Mouse (Mus musculus): ENCODE measurements around the gene Gm5148.
A peak's percentile ranks its signal among the peaks of the same experiment; 100 is the strongest.

Gene Gm5148

GRCm38 (mm10) chr3:37738171-37738950, 14.1 kb upstream of the Gm5148 start:
- no peak for DNase-seq (ENCODE audit: low spot score in 2 of 2)

GRCm38 (mm10) chr3:37737407-37737806, 13.1 kb upstream of the Gm5148 start:
- DNase-seq (ENCODE audit: low spot score in 2 of 2) = no peak

- no peak for DNase-seq (ENCODE audit: low spot score in 2 of 2)
Observed at GRCm38 (mm10) chr3:37735166-37735565, 10.9 kb upstream of the Gm5148 start.

GRCm38 (mm10) chr3:37729142-37729541, 4.9 kb upstream of the Gm5148 start:
- DNase-seq (ENCODE audit: low spot score in 2 of 2) = peak in 1 of 2 experiments; percentile 56

GRCm38 (mm10) chr3:37728112-37729100, 4.1 kb upstream of the Gm5148 start:
- no peak for DNase-seq (ENCODE audit: low spot score in 2 of 2)

- DNase-seq (ENCODE audit: low spot score in 2 of 2) = no peak
Observed at GRCm38 (mm10) chr3:37727392-37727791, 3.1 kb upstream of the Gm5148 start.

- no peak for DNase-seq (ENCODE audit: low spot score in 2 of 2)
Observed at GRCm38 (mm10) chr3:37726501-37727140, 2.3 kb upstream of the Gm5148 start.

GRCm38 (mm10) chr3:37724946-37725735, 851 bp upstream of the Gm5148 start:
- no peak for DNase-seq (ENCODE audit: low spot score in 2 of 2)

GRCm38 (mm10) chr3:37723662-37724170, 574 bp downstream of the Gm5148 start:
- no peak for DNase-seq (ENCODE audit: low spot score in 2 of 2)

GRCm38 (mm10) chr3:37723061-37723521, 1.2 kb downstream of the Gm5148 start:
- DNase-seq (ENCODE audit: low spot score in 2 of 2) = no peak

GRCm38 (mm10) chr3:37722487-37723060, 1.7 kb downstream of the Gm5148 start:
- no peak for DNase-seq (ENCODE audit: low spot score in 2 of 2)

GRCm38 (mm10) chr3:37716992-37717391, 7.3 kb downstream of the Gm5148 start:
- DNase-seq (ENCODE audit: low spot score in 2 of 2) = no peak

GRCm38 (mm10) chr3:37715734-37716133, 8.6 kb downstream of the Gm5148 start:
- no peak for DNase-seq (ENCODE audit: low spot score in 2 of 2)

GRCm38 (mm10) chr3:37712501-37712900, 11.8 kb downstream of the Gm5148 start:
- peak in 1 of 2 experiments; percentile 68 for DNase-seq (ENCODE audit: low spot score in 2 of 2)

- no peak for DNase-seq (ENCODE audit: low spot score in 2 of 2)
Observed at GRCm38 (mm10) chr3:37711639-37712038, 12.7 kb downstream of the Gm5148 start.

- no peak for DNase-seq (ENCODE audit: low spot score in 2 of 2)
Observed at GRCm38 (mm10) chr3:37707801-37708200, 16.5 kb downstream of the Gm5148 start.

GRCm38 (mm10) chr3:37706439-37706838, 17.9 kb downstream of the Gm5148 start:
- no peak for DNase-seq (ENCODE audit: low spot score in 2 of 2)

GRCm38 (mm10) chr3:37705436-37705835, 18.9 kb downstream of the Gm5148 start:
- no peak for DNase-seq (ENCODE audit: low spot score in 2 of 2)

- DNase-seq (ENCODE audit: low spot score in 2 of 2) = no peak
Observed at GRCm38 (mm10) chr3:37704701-37705279, 19.5 kb downstream of the Gm5148 start.

GRCm38 (mm10) chr3:37703066-37703465, 21.2 kb downstream of the Gm5148 start:
- DNase-seq (ENCODE audit: low spot score in 2 of 2) = no peak
